Mouse (Mus musculus) adrenal gland, adult 2 months (tissue): ENCODE data around the gene Draxin. TPM values are rescaled to one million over a fixed set of nuclear protein-coding genes. Genes with fewer than 3 reads are reported as not detected.
A peak's percentile ranks its signal among the peaks of the same experiment; 100 is the strongest.

Source experiments
- DNase-seq: peaks from one replicate; pipeline ENCODE4 v3.0.0; 2021
- polyA plus RNA-seq: library from polyadenylated mRNA; depleted of rRNA; stranded (reverse); fragments of >200 nt; gene quantifications from 2 replicates; pipeline ENCODE4 v1.2.3, GENCODE M21; 2012
- total RNA-seq, 2 experiments: library from RNA; stranded (reverse); gene quantifications; 2 replicates each; pipeline ENCODE4 v1.2.3; 2021

The Draxin gene
- total and polyA plus RNA-seq, 3 experiments: 0.07 to 0.14 (median 0.14) TPM

- DNase-seq: peak; percentile 85
These were observed 15.6 kb downstream of the Draxin start for GRCm38 (mm10) chr4:148114758-148115391.

- DNase-seq: no peak
These were observed 18.0 kb downstream of the Draxin start for GRCm38 (mm10) chr4:148112519-148112918.

- no peak for DNase-seq
These were observed 21.3 kb downstream of the Draxin start for GRCm38 (mm10) chr4:148109215-148109614.

- no peak for DNase-seq
These were observed 21.9 kb downstream of the Draxin start for GRCm38 (mm10) chr4:148108565-148109100.

- DNase-seq: no peak
These were observed 22.7 kb downstream of the Draxin start for GRCm38 (mm10) chr4:148107621-148108291.

- no peak for DNase-seq
These were observed 26.4 kb downstream of the Draxin start for GRCm38 (mm10) chr4:148104146-148104545.

GRCm38 (mm10) chr4:148101801-148102527 is 28.5 kb downstream of the Draxin start:
- DNase-seq: peak; percentile 67

- DNase-seq: no peak
These were observed 31.8 kb downstream of the Draxin start for GRCm38 (mm10) chr4:148098666-148099065.

GRCm38 (mm10) chr4:148097936-148098335 is 32.6 kb downstream of the Draxin start:
- no peak for DNase-seq

GRCm38 (mm10) chr4:148095081-148095480 is 35.4 kb downstream of the Draxin start:
- no peak for DNase-seq

GRCm38 (mm10) chr4:148094161-148094560 is 36.3 kb downstream of the Draxin start:
- no peak for DNase-seq

- DNase-seq: peak; percentile 79
These were observed 37.8 kb downstream of the Draxin start for GRCm38 (mm10) chr4:148092551-148093271.

- no peak for DNase-seq
These were observed 39.3 kb downstream of the Draxin start for GRCm38 (mm10) chr4:148091181-148091580.

- no peak for DNase-seq
These were observed 41.3 kb downstream of the Draxin start for GRCm38 (mm10) chr4:148089166-148089565.

- peak; percentile 97 for DNase-seq
These were observed 42.5 kb downstream of the Draxin start, which contains the start of gene Agtrap for GRCm38 (mm10) chr4:148087907-148088527. Gene Agtrap, minus strand, starts transcription at chr4:148088031.

- peak; percentile 81 for DNase-seq
These were observed 43.2 kb downstream of the Draxin start for GRCm38 (mm10) chr4:148087091-148087906.

- DNase-seq: peak; percentile 84
These were observed 44.6 kb downstream of the Draxin start for GRCm38 (mm10) chr4:148085907-148086305.

GRCm38 (mm10) chr4:148085131-148085906 is 45.2 kb downstream of the Draxin start:
- DNase-seq: peak; percentile 66

- DNase-seq: peak; percentile 58
These were observed 46.2 kb downstream of the Draxin start for GRCm38 (mm10) chr4:148084261-148084714.
